Mouse (Mus musculus): ENCODE measurements around the gene Maats1. TPM values are rescaled to one million over a fixed set of nuclear protein-coding genes. Genes with fewer than 3 reads are reported as not detected.
A peak's percentile ranks its signal among the peaks of the same experiment; 100 is the strongest.

The Maats1 gene
- polyA plus RNA-seq, 1 experiment from 2014 or later: 0.04 TPM

DNA sequence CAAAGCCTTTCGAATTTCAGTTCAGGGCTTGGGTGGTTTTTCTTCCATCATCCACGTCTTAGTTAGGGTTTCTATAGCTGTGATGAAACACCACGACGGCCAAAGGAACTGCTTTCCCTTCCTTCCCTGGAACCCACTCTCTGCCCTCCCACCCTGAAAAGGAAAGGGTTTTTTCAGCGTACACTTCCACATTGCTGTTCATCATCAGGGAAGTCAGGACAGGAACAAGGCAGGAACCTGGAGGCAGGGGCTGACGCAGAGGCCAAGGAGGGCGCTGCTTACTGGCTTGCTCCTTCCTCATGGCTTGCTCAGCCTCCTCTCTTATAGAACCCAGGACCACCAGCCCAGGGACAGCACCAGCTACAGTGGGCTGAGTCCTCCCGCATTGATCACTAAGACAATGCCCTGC is 34.9 kb upstream of the Maats1 start:
- DNase-seq: no peak
- peak overlapping the region; percentile 57 for H3K9ac ChIP-seq (replicated peaks)
- H3K27ac ChIP-seq (ENCODE audit: low read depth): peak overlapping the region; percentile 60; the same call in 1 of the 2 replicates
- H3K4me1 ChIP-seq (ENCODE audit: insufficient read depth): peaks cover 29% of the 10 kb centered on the region
- H3K9me3 ChIP-seq (ENCODE audit: low read length): no peaks in the 10 kb centered on the region
- no peaks in the 10 kb centered on the region for H3K27me3 ChIP-seq (ENCODE audit: insufficient read depth, low read length)
- peak overlapping the region; percentile 56 for H3K4me3 ChIP-seq (ENCODE audit: low read depth, low read length)
- peak overlapping the region; percentile 76 for H3K4me2 ChIP-seq (ENCODE audit: low read depth, low read length)
- ATAC-seq: no peak
- 37% methylated on average over 8 of the region's 8 CpGs for WGBS (ENCODE audit: insufficient replicate concordance)
- H3K36me3 ChIP-seq (replicated peaks; ENCODE audit: insufficient read depth, low read length): peaks cover 5% of the 10 kb centered on the region; the same call in 1 of the 2 replicates
- TF ChIP-seq EP300 (IDR thresholded peaks at IDR 0.05; ENCODE audit: low read depth) (no peak), CTCF (IDR thresholded peaks at IDR 0.05; ENCODE audit: low read depth) (no peak)

DNA sequence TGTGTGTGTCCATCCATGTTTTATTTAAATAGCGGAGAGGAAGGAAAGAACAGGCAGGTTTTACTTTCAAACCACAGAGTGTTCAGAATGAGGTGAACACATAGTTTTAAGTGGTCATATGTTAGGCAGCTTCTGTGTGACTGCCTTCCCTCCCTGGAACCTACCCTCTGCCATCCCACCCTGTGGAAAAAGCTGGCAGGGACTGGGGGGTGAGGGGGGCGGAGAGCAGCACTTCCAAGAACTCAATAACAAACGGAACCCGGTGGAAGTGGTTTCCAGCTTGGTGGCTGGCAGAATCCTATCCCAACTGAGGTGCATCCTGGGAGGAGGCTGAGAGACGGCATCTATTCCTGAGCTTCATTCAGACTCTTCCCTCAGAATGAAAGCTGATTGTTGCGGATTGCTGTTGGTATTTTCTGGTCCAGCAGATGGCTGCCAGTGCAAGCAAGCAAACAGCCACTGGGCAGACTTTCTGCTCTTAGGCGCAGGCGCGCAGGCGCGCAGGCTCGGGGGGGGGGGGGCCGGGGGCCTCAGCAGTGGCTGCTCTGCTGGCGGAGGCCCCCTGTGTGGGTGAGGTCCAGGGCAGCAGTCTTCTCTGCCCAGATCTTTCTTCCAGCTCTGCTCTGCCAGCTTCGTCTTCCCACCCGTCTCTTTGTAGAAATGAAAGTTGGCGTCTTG is 34.4 kb upstream of the Maats1 start:
- no peaks in the 10 kb centered on the region for H3K27me3 ChIP-seq (ENCODE audit: insufficient read depth, low read length)
- peak overlapping the region; percentile 60; the same call in 1 of the 2 replicates for H3K27ac ChIP-seq (ENCODE audit: low read depth)
- no peaks in the 10 kb centered on the region for H3K9me3 ChIP-seq (ENCODE audit: low read length)
- H3K9ac ChIP-seq (replicated peaks): peak overlapping the region; percentile 57
- H3K4me3 ChIP-seq (ENCODE audit: low read depth, low read length): peak overlapping the region; percentile 56
- WGBS (ENCODE audit: insufficient replicate concordance): 41% methylated on average over 14 of the region's 17 CpGs
- ATAC-seq (no peak), DNase-seq (peak; percentile 59)
- peak overlapping the region; percentile 76 for H3K4me2 ChIP-seq (ENCODE audit: low read depth, low read length)
- H3K36me3 ChIP-seq (replicated peaks; ENCODE audit: insufficient read depth, low read length): peaks cover 5% of the 10 kb centered on the region; the same call in 1 of the 2 replicates
- H3K4me1 ChIP-seq (ENCODE audit: insufficient read depth): peaks cover 30% of the 10 kb centered on the region
- TF ChIP-seq EP300 (IDR thresholded peaks at IDR 0.05; ENCODE audit: low read depth) (no peak), CTCF (IDR thresholded peaks at IDR 0.05; ENCODE audit: low read depth) (peak; percentile 61)

DNA sequence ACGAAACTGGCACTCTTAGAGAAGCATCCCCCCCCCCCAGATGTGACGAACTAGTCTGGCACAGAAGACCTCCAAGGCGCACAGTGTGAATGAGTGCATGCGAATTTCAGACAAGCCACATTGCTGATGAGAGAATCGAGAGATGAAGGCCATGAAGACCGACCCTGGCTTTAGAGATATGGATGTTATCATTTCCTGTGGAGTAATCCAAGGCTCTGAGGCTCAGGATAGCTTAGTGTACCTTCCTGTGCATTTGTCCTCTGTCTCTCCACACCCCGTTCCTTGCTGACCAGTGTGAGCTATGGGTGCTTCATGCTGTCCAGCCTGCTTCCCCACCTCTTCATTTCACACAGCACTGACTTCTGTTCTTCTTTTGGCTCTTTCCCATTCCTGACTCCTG is 33.2 kb upstream of the Maats1 start:
- ATAC-seq (no peak), DNase-seq (no peak)
- 41% methylated on average over 7 of the region's 7 CpGs for WGBS (ENCODE audit: insufficient replicate concordance)
- Histone ChIP-seq H3K27me3 (ENCODE audit: insufficient read depth, low read length) (no peaks in the 10 kb centered on the region), H3K4me1 (ENCODE audit: insufficient read depth) (peaks cover 39% of the 10 kb centered on the region), H3K4me3 (ENCODE audit: low read depth, low read length) (peak overlapping the region; percentile 56), H3K4me2 (ENCODE audit: low read depth, low read length) (peak overlapping the region; percentile 76), H3K9me3 (ENCODE audit: low read length) (no peaks in the 10 kb centered on the region), H3K9ac (replicated peaks) (peak overlapping the region; percentile 48), H3K36me3 (replicated peaks; ENCODE audit: insufficient read depth, low read length) (peaks cover 5% of the 10 kb centered on the region; the same call in 1 of the 2 replicates), H3K27ac (ENCODE audit: low read depth) (no peak overlapping the region)
- no peak for TF ChIP-seq EP300 (IDR thresholded peaks at IDR 0.05; ENCODE audit: low read depth)

DNA sequence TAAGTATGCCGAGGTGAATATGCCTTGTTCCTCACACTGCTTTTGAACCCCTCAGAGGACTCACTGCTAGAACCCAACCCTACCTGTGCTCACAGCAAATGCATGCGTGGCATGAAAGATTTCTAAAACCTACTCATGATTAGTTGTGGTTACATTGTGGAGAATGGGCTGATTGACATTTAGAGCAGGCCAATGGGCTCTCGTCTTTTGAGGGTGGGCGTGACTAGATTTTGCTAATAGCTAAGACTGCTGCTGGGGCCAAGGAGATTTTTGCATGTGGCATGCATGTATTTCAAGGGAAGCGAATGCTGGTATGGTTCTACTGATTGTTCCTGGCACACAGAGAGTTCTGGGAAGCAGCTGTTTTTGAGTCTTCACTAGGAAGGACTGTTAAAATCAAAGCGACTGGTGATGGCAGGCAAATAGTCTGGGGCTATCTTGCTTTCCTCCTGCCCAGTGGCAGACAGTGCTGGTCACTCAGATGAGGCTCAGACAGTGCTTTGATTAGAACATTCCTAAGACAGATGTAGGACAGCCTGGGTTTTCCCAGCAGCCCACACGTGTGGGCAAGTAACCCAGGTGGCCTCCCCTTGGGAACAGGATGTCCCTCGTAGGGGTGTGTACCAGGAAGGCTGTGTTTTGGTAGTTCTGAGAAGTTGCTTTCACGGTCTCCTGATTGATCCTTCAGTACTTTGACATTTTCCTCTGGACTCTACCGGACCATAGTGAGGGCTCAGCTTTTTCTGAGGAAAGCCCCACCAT is 32.6 kb upstream of the Maats1 start:
- H3K9me3 ChIP-seq (ENCODE audit: low read length): no peaks in the 10 kb centered on the region
- DNase-seq (peak; percentile 61), ATAC-seq (no peak)
- H3K9ac ChIP-seq (replicated peaks): peak overlapping the region; percentile 48
- H3K36me3 ChIP-seq (replicated peaks; ENCODE audit: insufficient read depth, low read length): peaks cover 5% of the 10 kb centered on the region; the same call in 1 of the 2 replicates
- peaks cover 38% of the 10 kb centered on the region for H3K4me1 ChIP-seq (ENCODE audit: insufficient read depth)
- peak overlapping the region; percentile 76 for H3K4me2 ChIP-seq (ENCODE audit: low read depth, low read length)
- 65% methylated on average over 10 of the region's 10 CpGs for WGBS (ENCODE audit: insufficient replicate concordance)
- no peaks in the 10 kb centered on the region for H3K27me3 ChIP-seq (ENCODE audit: insufficient read depth, low read length)
- peak overlapping the region; percentile 11; the same call in 1 of the 2 replicates for H3K27ac ChIP-seq (ENCODE audit: low read depth)
- H3K4me3 ChIP-seq (ENCODE audit: low read depth, low read length): peak overlapping the region; percentile 56
- TF ChIP-seq CTCF (IDR thresholded peaks at IDR 0.05; ENCODE audit: low read depth) (no peak), EP300 (IDR thresholded peaks at IDR 0.05; ENCODE audit: low read depth) (no peak)

DNA sequence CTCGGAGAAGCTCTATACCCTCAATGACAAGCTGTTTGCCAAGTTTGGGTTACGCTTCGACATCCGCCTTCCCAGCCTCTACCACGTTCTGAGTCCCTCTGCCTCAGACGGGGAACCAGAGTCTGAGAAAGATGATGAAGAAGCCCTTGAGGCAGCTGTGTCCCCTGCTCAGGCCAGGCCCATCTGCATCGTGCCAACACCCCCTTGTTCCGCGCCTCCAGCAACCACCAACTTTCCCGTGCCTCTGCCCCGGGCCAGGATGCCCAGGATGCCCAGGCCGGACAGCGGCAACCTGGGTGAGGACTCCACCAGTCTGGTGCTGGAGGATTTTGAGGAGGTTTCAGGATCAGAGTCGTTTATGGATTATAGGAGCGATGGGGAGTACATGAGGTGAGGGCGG is 32.0 kb upstream of the Maats1 start:
- DNase-seq: no peak
- H3K4me1 ChIP-seq (ENCODE audit: insufficient read depth): peaks cover 38% of the 10 kb centered on the region
- ATAC-seq: no peak
- H3K9me3 ChIP-seq (ENCODE audit: low read length): no peaks in the 10 kb centered on the region
- peak overlapping the region; percentile 56 for H3K4me3 ChIP-seq (ENCODE audit: low read depth, low read length)
- TF ChIP-seq EP300 (IDR thresholded peaks at IDR 0.05; ENCODE audit: low read depth) (no peak), CTCF (IDR thresholded peaks at IDR 0.05; ENCODE audit: low read depth) (no peak)
- H3K9ac ChIP-seq (replicated peaks): peak overlapping the region; percentile 48
- peak overlapping the region; percentile 76 for H3K4me2 ChIP-seq (ENCODE audit: low read depth, low read length)
- H3K27ac ChIP-seq (ENCODE audit: low read depth): peak overlapping the region; percentile 66
- H3K36me3 ChIP-seq (replicated peaks; ENCODE audit: insufficient read depth, low read length): peaks cover 5% of the 10 kb centered on the region; the same call in 1 of the 2 replicates
- WGBS (ENCODE audit: insufficient replicate concordance): 80% methylated on average over 16 of the region's 16 CpGs
- H3K27me3 ChIP-seq (ENCODE audit: insufficient read depth, low read length): no peaks in the 10 kb centered on the region

DNA sequence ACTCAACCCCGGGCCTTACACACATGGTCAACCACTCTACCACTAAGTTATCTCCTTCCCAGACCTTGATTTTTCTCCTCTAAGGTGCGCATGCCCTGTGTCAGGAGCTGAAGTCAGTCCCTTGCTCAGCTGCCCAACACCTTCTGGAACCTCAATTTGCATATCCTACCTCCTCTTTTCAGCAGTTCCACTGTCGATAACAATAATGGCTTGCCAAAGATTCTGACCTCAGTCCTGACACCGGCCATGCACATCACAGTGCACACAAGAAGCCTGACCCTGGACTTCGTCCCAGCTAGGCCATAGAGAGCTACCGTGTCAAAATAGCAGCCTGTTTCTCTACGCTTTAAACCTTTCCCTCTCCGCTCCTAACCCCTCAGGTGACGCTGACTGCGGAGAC is 31.5 kb upstream of the Maats1 start:
- H3K9me3 ChIP-seq (ENCODE audit: low read length): no peaks in the 10 kb centered on the region
- peak; percentile 70 for ATAC-seq
- H3K4me3 ChIP-seq (ENCODE audit: low read depth, low read length): peak overlapping the region; percentile 56
- H3K27me3 ChIP-seq (ENCODE audit: insufficient read depth, low read length): no peaks in the 10 kb centered on the region
- H3K27ac ChIP-seq (ENCODE audit: low read depth): peak overlapping the region; percentile 66
- peaks cover 38% of the 10 kb centered on the region for H3K4me1 ChIP-seq (ENCODE audit: insufficient read depth)
- no peak overlapping the region for H3K9ac ChIP-seq (replicated peaks)
- 70% methylated on average over 10 of the region's 10 CpGs for WGBS (ENCODE audit: insufficient replicate concordance)
- DNase-seq: peak; percentile 49
- TF ChIP-seq EP300 (IDR thresholded peaks at IDR 0.05; ENCODE audit: low read depth): no peak
- peak overlapping the region; percentile 76 for H3K4me2 ChIP-seq (ENCODE audit: low read depth, low read length)
- peaks cover 2% of the 10 kb centered on the region; the same call in 1 of the 2 replicates for H3K36me3 ChIP-seq (replicated peaks; ENCODE audit: insufficient read depth, low read length)

Data from liver, postnatal 0 days (tissue).